Mouse (Mus musculus): ENCODE data around the gene Lamb3.

The Lamb3 gene

GRCm38 (mm10) chr1:193337787-193338310, 130.3 kb downstream of the Lamb3 start:
- in situ Hi-C loops (cut with MboI, MseI): no loop called here

GRCm38 (mm10) chr1:193338363-193338995, 131.0 kb downstream of the Lamb3 start:
- in situ Hi-C loops (cut with MboI, MseI): no loop called here

GRCm38 (mm10) chr1:193342198-193342946, 134.9 kb downstream of the Lamb3 start:
- in situ Hi-C loops (cut with MboI, MseI): no loop called here

GRCm38 (mm10) chr1:193343853-193344252, 136.4 kb downstream of the Lamb3 start:
- in situ Hi-C loops (cut with MboI, MseI): no loop called here

GRCm38 (mm10) chr1:193344976-193345375, 137.5 kb downstream of the Lamb3 start:
- in situ Hi-C loops (cut with MboI, MseI): no loop called here

- in situ Hi-C loops (cut with MboI, MseI): no loop called here
Observed at GRCm38 (mm10) chr1:193346908-193347307, 139.4 kb downstream of the Lamb3 start.

- in situ Hi-C loops (cut with MboI, MseI): no loop called here
Observed at GRCm38 (mm10) chr1:193348261-193348962, 140.9 kb downstream of the Lamb3 start.

GRCm38 (mm10) chr1:193349702-193350545, 142.4 kb downstream of the Lamb3 start:
- in situ Hi-C loops (cut with MboI, MseI): no loop called here

GRCm38 (mm10) chr1:193350546-193350801, 143.0 kb downstream of the Lamb3 start:
- in situ Hi-C loops (cut with MboI, MseI): no loop called here

- in situ Hi-C loops (cut with MboI, MseI): no loop called here
Observed at GRCm38 (mm10) chr1:193351583-193351982, 144.1 kb downstream of the Lamb3 start.

GRCm38 (mm10) chr1:193359199-193359598, 151.7 kb downstream of the Lamb3 start:
- in situ Hi-C loops (cut with MboI, MseI): no loop called here

GRCm38 (mm10) chr1:193361181-193361580, 153.7 kb downstream of the Lamb3 start:
- in situ Hi-C loops (cut with MboI, MseI): no loop called here

GRCm38 (mm10) chr1:193362078-193362477, 154.6 kb downstream of the Lamb3 start:
- in situ Hi-C loops (cut with MboI, MseI): no loop called here

GRCm38 (mm10) chr1:193363801-193364231, 156.3 kb downstream of the Lamb3 start:
- in situ Hi-C loops (cut with MboI, MseI): no loop called here

- in situ Hi-C loops (cut with MboI, MseI): no loop called here
Observed at GRCm38 (mm10) chr1:193368055-193368454, 160.6 kb downstream of the Lamb3 start.

- in situ Hi-C loops (cut with MboI, MseI): no loop called here
Observed at GRCm38 (mm10) chr1:193369091-193369490, 161.6 kb downstream of the Lamb3 start.

GRCm38 (mm10) chr1:193370096-193370495, 162.6 kb downstream of the Lamb3 start, which contains the start of gene Camk1g:
Gene Camk1g (minus strand): TSS chr1:193370298.
- in situ Hi-C loops (cut with MboI, MseI): no loop called here

GRCm38 (mm10) chr1:193373906-193374413, 166.5 kb downstream of the Lamb3 start:
- in situ Hi-C loops (cut with MboI, MseI): no loop called here

- in situ Hi-C loops (cut with MboI, MseI): loop anchor here (5.0 kb wide), 1 partner anchor 169 kb away; the partner anchor contains the start of gene Lamb3
Observed at GRCm38 (mm10) chr1:193376478-193377134, 169.1 kb downstream of the Lamb3 start.

- in situ Hi-C loops (cut with MboI, MseI): loop anchor here (5.0 to 10.0 kb wide), 2 partner anchors 172 to 215 kb away; partner anchors contain the start of gene Lamb3
Observed at GRCm38 (mm10) chr1:193379634-193380033, 172.1 kb downstream of the Lamb3 start.
